Mouse (Mus musculus) liver, adult 2 months (tissue): ENCODE data around the gene Dgkz.

ENCODE experiments used
- CTCF ChIP-seq: fragments of 200-500 bp; IDR thresholded peaks from 2 replicates; pipeline ENCODE4 v1.5.1; 2011; ENCODE audit warnings: low read depth, low read length, control low read depth
- POLR2A ChIP-seq: fragments of 200-500 bp; IDR thresholded peaks from 2 replicates; pipeline ENCODE4 v1.6.1; 2011; ENCODE audit warnings: low read length, control low read depth; ENCODE audit not compliant: insufficient read depth; ENCODE audit errors: extremely low read depth

GRCm38 (mm10) chr2:91920130-91920529 lies 55.5 kb downstream of the Dgkz start:
- no peak for TF ChIP-seq POLR2A
- TF ChIP-seq CTCF, result no peak
